Mouse (Mus musculus): ENCODE measurements at regions not wholly inside any gene's neighbourhood (a gene's known extent, or its start where the extent isn't known, plus 50 kb on each side); places are given as distances from the start of the nearest gene placed in this dataset.

- H3K36me3 ChIP-seq (ENCODE audit: control insufficient read depth, insufficient read depth, low read length) = no peaks in the 10 kb centered on the region
- TF ChIP-seq CTCF (conservative IDR thresholded peaks at IDR 0.05; ENCODE audit: insufficient read depth, insufficient read length, low read depth, low read length) (no peak), POLR2A (IDR thresholded peaks at IDR 0.05; ENCODE audit: low read depth, low read length) (no peak)
- WGBS = 66% methylated on average over 6 of the region's 6 CpGs
- H3K27ac ChIP-seq (ENCODE audit: insufficient read depth, low read depth, low read length) = no peak overlapping the region
- no peak overlapping the region for H3K4me3 ChIP-seq (ENCODE audit: insufficient read depth, low read depth, low read length)
- DNase-seq = peak; percentile 73
- peaks cover 2% of the 10 kb centered on the region; the same call in 1 of the 2 replicates for H3K4me1 ChIP-seq (ENCODE audit: control insufficient read depth, insufficient read depth, low read length)
- no peaks in the 10 kb centered on the region for H3K27me3 ChIP-seq (replicated peaks; ENCODE audit: control insufficient read depth, insufficient read depth, low read length)
Observed at GRCm38 (mm10) chr8:35919451-35919850, 153.9 kb downstream of the Gm19410 start.

- Histone ChIP-seq H3K4me1 (ENCODE audit: control insufficient read depth, insufficient read depth, low read length) (peaks cover 2% of the 10 kb centered on the region; the same call in 1 of the 2 replicates), H3K27ac (ENCODE audit: insufficient read depth, low read depth, low read length) (no peak overlapping the region), H3K36me3 (ENCODE audit: control insufficient read depth, insufficient read depth, low read length) (no peaks in the 10 kb centered on the region), H3K27me3 (replicated peaks; ENCODE audit: control insufficient read depth, insufficient read depth, low read length) (no peaks in the 10 kb centered on the region), H3K4me3 (ENCODE audit: insufficient read depth, low read depth, low read length) (no peak overlapping the region)
- peak; percentile 53 for DNase-seq
- WGBS = 47% methylated on average over 8 of the region's 8 CpGs
- TF ChIP-seq CTCF (conservative IDR thresholded peaks at IDR 0.05; ENCODE audit: insufficient read depth, insufficient read length, low read depth, low read length) (no peak), POLR2A (IDR thresholded peaks at IDR 0.05; ENCODE audit: low read depth, low read length) (no peak)
Observed at GRCm38 (mm10) chr8:35919859-35920675, 154.5 kb downstream of the Gm19410 start.

GRCm38 (mm10) chr8:35924026-35924425 lies 158.4 kb downstream of the Gm19410 start:
- TF ChIP-seq POLR2A (IDR thresholded peaks at IDR 0.05; ENCODE audit: low read depth, low read length) = no peak
- TF ChIP-seq CTCF (conservative IDR thresholded peaks at IDR 0.05; ENCODE audit: insufficient read depth, insufficient read length, low read depth, low read length) = no peak
- H3K27ac ChIP-seq (ENCODE audit: insufficient read depth, low read depth, low read length) = no peak overlapping the region
- H3K36me3 ChIP-seq (ENCODE audit: control insufficient read depth, insufficient read depth, low read length) = no peaks in the 10 kb centered on the region
- WGBS = 89% methylated on average over 1 of the region's 1 CpGs
- H3K27me3 ChIP-seq (replicated peaks; ENCODE audit: control insufficient read depth, insufficient read depth, low read length) = no peaks in the 10 kb centered on the region
- peaks cover 2% of the 10 kb centered on the region; the same call in 1 of the 2 replicates for H3K4me1 ChIP-seq (ENCODE audit: control insufficient read depth, insufficient read depth, low read length)
- H3K4me3 ChIP-seq (ENCODE audit: insufficient read depth, low read depth, low read length) = no peak overlapping the region
- DNase-seq = no peak

- Histone ChIP-seq H3K27me3 (replicated peaks; ENCODE audit: control insufficient read depth, insufficient read depth, low read length) (no peaks in the 10 kb centered on the region), H3K27ac (ENCODE audit: insufficient read depth, low read depth, low read length) (no peak overlapping the region), H3K4me3 (ENCODE audit: insufficient read depth, low read depth, low read length) (no peak overlapping the region), H3K4me1 (ENCODE audit: control insufficient read depth, insufficient read depth, low read length) (0 out of 2 replicates have a peak, but pooled peaks cover 2% of the 10 kb centered on the region), H3K36me3 (ENCODE audit: control insufficient read depth, insufficient read depth, low read length) (no peaks in the 10 kb centered on the region)
- peak; percentile 57 for DNase-seq
- TF ChIP-seq CTCF (conservative IDR thresholded peaks at IDR 0.05; ENCODE audit: insufficient read depth, insufficient read length, low read depth, low read length) = no peak
- 54% methylated on average over 5 of the region's 5 CpGs for WGBS
Observed at GRCm38 (mm10) chr8:35927408-35927871, 161.8 kb downstream of the Gm19410 start.

GRCm38 (mm10) chr8:35930291-35930690 lies 164.7 kb downstream of the Gm19410 start:
- no peak for DNase-seq
- TF ChIP-seq CTCF (conservative IDR thresholded peaks at IDR 0.05; ENCODE audit: insufficient read depth, insufficient read length, low read depth, low read length) (no peak), POLR2A (IDR thresholded peaks at IDR 0.05; ENCODE audit: low read depth, low read length) (no peak)

GRCm38 (mm10) chr8:35933186-35934114 lies 167.9 kb downstream of the Gm19410 start:
- no peak overlapping the region for H3K4me3 ChIP-seq (ENCODE audit: insufficient read depth, low read depth, low read length)
- H3K4me1 ChIP-seq (ENCODE audit: control insufficient read depth, insufficient read depth, low read length) = no peaks in the 10 kb centered on the region
- no peak overlapping the region for H3K27ac ChIP-seq (ENCODE audit: insufficient read depth, low read depth, low read length)
- no peaks in the 10 kb centered on the region for H3K36me3 ChIP-seq (ENCODE audit: control insufficient read depth, insufficient read depth, low read length)
- WGBS = 49% methylated on average over 13 of the region's 13 CpGs
- peak; percentile 65 for DNase-seq
- TF ChIP-seq POLR2A (IDR thresholded peaks at IDR 0.05; ENCODE audit: low read depth, low read length) = no peak
- H3K27me3 ChIP-seq (replicated peaks; ENCODE audit: control insufficient read depth, insufficient read depth, low read length) = no peaks in the 10 kb centered on the region

More at GRCm38 (mm10) chr8:35930291-35930690, 164.7 kb downstream of the Gm19410 start:
- no peaks in the 10 kb centered on the region for H3K36me3 ChIP-seq (ENCODE audit: control insufficient read depth, insufficient read depth, low read length)
- H3K4me3 ChIP-seq (ENCODE audit: insufficient read depth, low read depth, low read length) = no peak overlapping the region
- H3K27ac ChIP-seq (ENCODE audit: insufficient read depth, low read depth, low read length) = no peak overlapping the region
- H3K4me1 ChIP-seq (ENCODE audit: control insufficient read depth, insufficient read depth, low read length) = no peaks in the 10 kb centered on the region
- WGBS = 49% methylated on average over 4 of the region's 4 CpGs
- no peaks in the 10 kb centered on the region for H3K27me3 ChIP-seq (replicated peaks; ENCODE audit: control insufficient read depth, insufficient read depth, low read length)
